Comparison of ENCODE assay signal across 11 mouse cellular contexts in the genomic region with DNA sequence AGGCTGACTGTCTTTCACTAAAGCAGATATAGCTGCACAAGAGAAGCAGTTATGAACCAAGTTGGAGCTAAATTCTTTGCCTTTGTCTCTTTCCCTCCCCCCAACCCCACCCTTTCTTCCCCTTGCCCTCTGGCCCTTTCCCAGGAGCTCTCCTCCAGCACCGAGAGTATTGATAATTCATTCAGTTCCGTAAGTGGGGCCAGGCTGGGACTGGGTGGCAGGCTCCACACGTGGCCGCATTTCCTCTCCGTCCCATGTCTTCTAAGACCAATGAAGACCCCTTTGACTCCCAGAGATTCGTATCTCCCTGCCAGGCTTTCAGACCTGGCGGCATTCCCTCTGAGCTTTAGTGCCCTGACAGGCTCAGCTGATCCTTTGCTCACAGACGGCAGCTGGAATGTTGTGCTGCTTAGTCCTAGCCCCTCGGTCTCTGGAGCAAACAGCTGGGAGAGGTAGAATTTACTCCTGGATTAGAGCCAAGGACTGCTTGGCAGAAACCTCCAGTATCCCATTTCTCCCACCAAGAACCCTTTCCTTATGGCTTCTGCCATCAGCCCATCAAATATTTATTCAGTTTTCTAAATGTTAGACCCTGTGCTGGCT. TPM values are rescaled to one million over a fixed set of nuclear protein-coding genes. Genes with fewer than 3 reads are reported as not detected.
DNase-seq lines count a peak whose midpoint lies in the region; ATAC-seq lines count a peak whose summit lies in the region.
"Had no signal": no experiment of that assay in that cellular context is flagged by ENCODE, and none has a peak within 500 bp of the region (broad histone marks: within the 10 kb centered on the region; RNA-seq: fewer than 3 reads in every experiment).

No protein-coding gene starts in this region.

- H3K27ac ChIP-seq in lung, embryonic 15.5 days, result peak overlapping the region; percentile 75
- H3K27ac ChIP-seq: liver, embryonic 14.5 days had no signal

- H3K36me3 ChIP-seq in lung, embryonic 15.5 days, result peaks cover 52% of the 10 kb centered on the region

- no peaks in the 10 kb centered on the region for H3K9me3 ChIP-seq in lung, embryonic 15.5 days

- no peaks in the 10 kb centered on the region for H3K27me3 ChIP-seq in lung, embryonic 15.5 days

- H3K4me2 ChIP-seq in lung, embryonic 15.5 days, result peak overlapping the region; percentile 25

- H3K4me3 ChIP-seq in lung, embryonic 15.5 days, result no peak overlapping the region

- WGBS in lung, embryonic 15.5 days, result 22% methylated on average over 9 of the region's 9 CpGs

- H3K4me1 ChIP-seq in lung, embryonic 15.5 days, result peaks cover 30% of the 10 kb centered on the region

- ATAC-seq in lung, embryonic 15.5 days (ENCODE audit: borderline replicate concordance, extremely low read depth, low FRiP score, low TSS enrichment), result peak; percentile 71; the same call in 1 of the 2 replicates
- ATAC-seq in CD4-positive, CD25-positive, alpha-beta regulatory T cell, adult 4 months, result no peak

- H3K9ac ChIP-seq in lung, embryonic 15.5 days, result no peak overlapping the region
- H3K9ac ChIP-seq: liver, embryonic 14.5 days had no signal

- peak; percentile 93 for DNase-seq in heart, adult 11 months
- no peak for DNase-seq in heart, adult 8-10 months (ENCODE audit: low spot score)
- DNase-seq in MN1 (ENCODE audit: low spot score), result peak; percentile 17
- DNase-seq in gastrocnemius, postnatal 25 days, result peak; percentile 39
- no peak for DNase-seq in urinary bladder, adult 2 months (ENCODE audit: low spot score)
- no peak for DNase-seq in right cerebral cortex, postnatal 10 days (ENCODE audit: low spot score in 2 of 2)
- DNase-seq: B cell, adult 2 months; cerebellum, adult 9-10 months had no signal

RNA-seq across cellular contexts. Expression of gene Pi4kb, which starts 14.7 kb away (rescaled TPM):
- total RNA-seq in heart, adult 8-10 months (2022), result 10 to 100 TPM; 26.4 to 29.4 (median 28.3) TPM
- 10 to 100 TPM; 20.2 to 23.8 TPM for total RNA-seq in gastrocnemius, postnatal 25 days (2021)
- 20.5 and 21.8 TPM in 2 replicates for polyA plus RNA-seq in lung, embryonic 15.5 days (2015; fragmentation: Nextera tagmentation; extraction: Ambion mirVana)
- polyA plus RNA-seq in urinary bladder, adult 2 months (2012; rRNA removed), result 64.9 and 85.1 TPM in 2 replicates
- polyA plus RNA-seq in CD4-positive, CD25-positive, alpha-beta regulatory T cell, adult 4 months (2017; shearing (Covaris generic)), result 10 to 100 TPM in 1 of 2 experiments, 1 to 10 TPM in 1; 9.4 to 17.1 TPM

RNA-seq across cellular contexts. Expression of gene Zfp687, which starts 26.0 kb away (rescaled TPM):
- total RNA-seq in heart, adult 8-10 months (2022), result 10 to 100 TPM in 3 of 4 experiments, 1 to 10 TPM in 1; 10.0 to 16.2 (median 12.6) TPM
- total RNA-seq in gastrocnemius, postnatal 25 days (2021), result 1 to 10 TPM; 8.4 to 8.9 TPM
- polyA plus RNA-seq in lung, embryonic 15.5 days (2015; fragmentation: Nextera tagmentation; extraction: Ambion mirVana), result 22.0 and 22.9 TPM in 2 replicates
- polyA plus RNA-seq in urinary bladder, adult 2 months (2012; rRNA removed), result 14.0 and 17.6 TPM in 2 replicates
- polyA plus RNA-seq in CD4-positive, CD25-positive, alpha-beta regulatory T cell, adult 4 months (2017; shearing (Covaris generic)), result 10 to 100 TPM; 10.9 to 24.0 TPM

RNA-seq across cellular contexts. Expression of gene Rfx5, which starts 35.4 kb away (rescaled TPM):
- 10 to 100 TPM in 2 of 4 experiments, 1 to 10 TPM in 2; 5.8 to 14.5 (median 8.7) TPM for total RNA-seq in heart, adult 8-10 months (2022)
- 1 to 10 TPM; 3.3 to 6.6 TPM for total RNA-seq in gastrocnemius, postnatal 25 days (2021)
- polyA plus RNA-seq in lung, embryonic 15.5 days (2015; fragmentation: Nextera tagmentation; extraction: Ambion mirVana), result 9.5 and 9.8 TPM in 2 replicates
- polyA plus RNA-seq in urinary bladder, adult 2 months (2012; rRNA removed), result 22.7 and 23.4 TPM in 2 replicates
- 10 to 100 TPM in 1 of 2 experiments, 1 to 10 TPM in 1; 9.4 to 10.9 TPM for polyA plus RNA-seq in CD4-positive, CD25-positive, alpha-beta regulatory T cell, adult 4 months (2017; shearing (Covaris generic))

RNA-seq across cellular contexts. Expression of gene Psmd4, which starts 53.2 kb away (rescaled TPM):
- total RNA-seq in heart, adult 8-10 months (2022), result 100 to 1,000 TPM; 124 to 149 (median 127) TPM
- total RNA-seq in gastrocnemius, postnatal 25 days (2021), result 100 to 1,000 TPM; 163 to 181 TPM
- 239 and 245 TPM in 2 replicates for polyA plus RNA-seq in lung, embryonic 15.5 days (2015; fragmentation: Nextera tagmentation; extraction: Ambion mirVana)
- 172 and 195 TPM in 2 replicates for polyA plus RNA-seq in urinary bladder, adult 2 months (2012; rRNA removed)
- 100 to 1,000 TPM; 171 to 277 TPM for polyA plus RNA-seq in CD4-positive, CD25-positive, alpha-beta regulatory T cell, adult 4 months (2017; shearing (Covaris generic))

RNA-seq across cellular contexts. Expression of gene Selenbp1, which starts 56.4 kb away (rescaled TPM):
- total RNA-seq in heart, adult 8-10 months (2022), result 100 to 1,000 TPM; 118 to 153 (median 121) TPM
- total RNA-seq in gastrocnemius, postnatal 25 days (2021), result 10 to 100 TPM; 10.7 to 15.2 TPM
- 216 and 237 TPM in 2 replicates for polyA plus RNA-seq in lung, embryonic 15.5 days (2015; fragmentation: Nextera tagmentation; extraction: Ambion mirVana)
- polyA plus RNA-seq in urinary bladder, adult 2 months (2012; rRNA removed), result 83.1 and 85.8 TPM in 2 replicates
- polyA plus RNA-seq in CD4-positive, CD25-positive, alpha-beta regulatory T cell, adult 4 months (2017; shearing (Covaris generic)), result 1 to 10 TPM; 4.6 to 5.2 TPM

Comparison
In these comparisons a context has a peak if more than half of its experiments do, and no peak if none do; other contexts are left out.
1. DNase-seq: peak in heart, adult 11 months (single experiment), MN1 (single experiment) and gastrocnemius, postnatal 25 days (single experiment); none in heart, adult 8-10 months (single experiment), urinary bladder, adult 2 months (single experiment) and right cerebral cortex, postnatal 10 days (0 of 2).